Mouse (Mus musculus) ES-Bruce4 (cell line): ENCODE data around the gene Osbpl9.

Experiments
- CTCF ChIP-seq: IDR thresholded peaks from one replicate; pipeline ENCODE4 v1.8.1; 2011; ENCODE audit warnings: low read depth, low read length
- EP300 ChIP-seq: IDR thresholded peaks from 2 replicates; pipeline ENCODE4 v1.6.1; 2011; ENCODE audit warnings: low read depth, low read length; ENCODE audit not compliant: insufficient read depth
- POLR2A ChIP-seq: IDR thresholded peaks from one replicate; pipeline ENCODE4 v1.8.1; 2011; ENCODE audit warnings: low read length; ENCODE audit not compliant: insufficient read depth

- TF ChIP-seq CTCF: no peak
- TF ChIP-seq POLR2A: no peak
- no peak for TF ChIP-seq EP300
Observed at GRCm38 (mm10) chr4:109109686-109110085, 92.4 kb downstream of the Osbpl9 start.
